8 mouse cellular contexts compared by ENCODE assay signal in genomic region chr6:90736074-90736672, GRCm38 (mm10).
DNase-seq lines count a peak whose midpoint lies in the region; ATAC-seq lines count a peak whose summit lies in the region.

No protein-coding gene starts in this region.

- H3K4me2 ChIP-seq in stomach, embryonic 16.5 days (ENCODE audit: low read depth, low read length), result peak overlapping the region; percentile 91

- H3K9me3 ChIP-seq in stomach, embryonic 16.5 days (replicated peaks; ENCODE audit: control insufficient read depth, low read length), result no peaks in the 10 kb centered on the region

- peak overlapping the region; percentile 72 for H3K4me3 ChIP-seq in stomach, embryonic 16.5 days (replicated peaks; ENCODE audit: low read length)

- no peak overlapping the region for H3K27ac ChIP-seq in stomach, embryonic 16.5 days (ENCODE audit: low read length)

- no peaks in the 10 kb centered on the region for H3K27me3 ChIP-seq in stomach, embryonic 16.5 days (ENCODE audit: control insufficient read depth, insufficient read depth, low read length)

- DNase-seq in right cerebral cortex, postnatal 14 days, result peak; percentile 42
- DNase-seq in right cerebral cortex, adult 2 months (ENCODE audit: low spot score in 2 of 2), result no peak
- peak; percentile 68 for DNase-seq in cerebellum, adult 8-10 months
- peak; percentile 45 for DNase-seq in gastrocnemius, postnatal 25 days
- peak; percentile 81 for DNase-seq in kidney, adult 9 months
- DNase-seq in lung, postnatal 4 days, result peak; percentile 61 to 70
- DNase-seq in layer of hippocampus, adult 11-12 months (ENCODE audit: low spot score), result no peak

- no peaks in the 10 kb centered on the region for H3K36me3 ChIP-seq in stomach, embryonic 16.5 days (ENCODE audit: control insufficient read depth, insufficient read depth, low read length)

- H3K4me1 ChIP-seq in stomach, embryonic 16.5 days (ENCODE audit: control insufficient read depth, insufficient read depth, low read length), result peaks cover 8% of the 10 kb centered on the region

- WGBS in stomach, embryonic 16.5 days, result 1% methylated on average over 63 of the region's 69 CpGs

- peak; percentile 42 for ATAC-seq in stomach, embryonic 16.5 days (ENCODE audit: insufficient read depth, low FRiP score)

- peak overlapping the region; percentile 75 for H3K9ac ChIP-seq in stomach, embryonic 16.5 days (ENCODE audit: low read length)

Comparison
In these comparisons a context has a peak if more than half of its experiments do, and no peak if none do; other contexts are left out.
1. DNase-seq: peak in right cerebral cortex, postnatal 14 days (single experiment), cerebellum, adult 8-10 months (single experiment), gastrocnemius, postnatal 25 days (single experiment), kidney, adult 9 months (single experiment) and lung, postnatal 4 days (2 of 2); none in right cerebral cortex, adult 2 months (0 of 2) and layer of hippocampus, adult 11-12 months (single experiment).